Mouse (Mus musculus): Measurements from ENCODE around the gene Chrm4. TPM values are rescaled to one million over a fixed set of nuclear protein-coding genes. Genes with fewer than 3 reads are reported as not detected.

The Chrm4 gene
- total RNA-seq, 4 experiments from 2014 or later = not detected

DNA sequence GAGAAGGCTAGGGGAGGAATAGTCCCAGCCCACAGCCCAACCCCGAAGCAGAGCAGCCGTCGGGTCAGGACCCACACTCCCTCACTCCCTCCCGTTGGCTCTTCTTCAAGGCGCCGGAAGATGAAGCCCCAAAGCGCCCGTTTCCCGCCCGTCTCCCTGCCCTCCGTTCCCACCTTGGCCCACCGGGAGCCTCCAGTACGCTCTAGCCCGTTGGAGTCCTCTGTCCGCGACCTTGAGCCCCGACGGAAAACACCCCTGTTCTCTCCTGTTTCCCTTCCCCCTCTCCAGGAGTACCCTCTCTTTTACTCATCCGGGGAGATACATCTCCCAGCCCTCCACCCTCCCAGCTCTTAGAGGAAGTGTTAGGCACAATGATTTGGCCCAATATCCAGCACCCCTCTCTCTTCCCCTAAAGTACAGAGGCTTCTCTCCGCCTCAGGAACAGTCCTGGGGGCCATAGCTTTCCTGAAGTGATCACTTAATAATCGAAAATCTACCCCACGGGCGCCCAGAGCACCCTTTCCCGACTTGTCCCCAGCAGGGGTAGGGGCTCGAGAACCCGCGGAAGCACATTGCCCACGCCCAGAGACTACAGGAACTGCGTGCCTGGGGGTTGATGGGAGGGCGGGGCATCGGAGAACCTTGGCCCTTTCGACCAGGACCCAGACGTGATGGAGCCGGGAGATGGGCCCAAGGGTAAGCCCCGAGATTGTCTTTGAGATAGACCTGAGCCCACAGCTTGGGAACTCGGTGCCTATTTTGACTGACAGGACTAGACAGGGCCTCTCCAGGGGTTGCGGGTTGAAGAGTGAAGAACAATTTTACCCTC is 4.2 kb upstream of the Chrm4 start:
- no peak for DNase-seq (ENCODE audit: low spot score)

DNA sequence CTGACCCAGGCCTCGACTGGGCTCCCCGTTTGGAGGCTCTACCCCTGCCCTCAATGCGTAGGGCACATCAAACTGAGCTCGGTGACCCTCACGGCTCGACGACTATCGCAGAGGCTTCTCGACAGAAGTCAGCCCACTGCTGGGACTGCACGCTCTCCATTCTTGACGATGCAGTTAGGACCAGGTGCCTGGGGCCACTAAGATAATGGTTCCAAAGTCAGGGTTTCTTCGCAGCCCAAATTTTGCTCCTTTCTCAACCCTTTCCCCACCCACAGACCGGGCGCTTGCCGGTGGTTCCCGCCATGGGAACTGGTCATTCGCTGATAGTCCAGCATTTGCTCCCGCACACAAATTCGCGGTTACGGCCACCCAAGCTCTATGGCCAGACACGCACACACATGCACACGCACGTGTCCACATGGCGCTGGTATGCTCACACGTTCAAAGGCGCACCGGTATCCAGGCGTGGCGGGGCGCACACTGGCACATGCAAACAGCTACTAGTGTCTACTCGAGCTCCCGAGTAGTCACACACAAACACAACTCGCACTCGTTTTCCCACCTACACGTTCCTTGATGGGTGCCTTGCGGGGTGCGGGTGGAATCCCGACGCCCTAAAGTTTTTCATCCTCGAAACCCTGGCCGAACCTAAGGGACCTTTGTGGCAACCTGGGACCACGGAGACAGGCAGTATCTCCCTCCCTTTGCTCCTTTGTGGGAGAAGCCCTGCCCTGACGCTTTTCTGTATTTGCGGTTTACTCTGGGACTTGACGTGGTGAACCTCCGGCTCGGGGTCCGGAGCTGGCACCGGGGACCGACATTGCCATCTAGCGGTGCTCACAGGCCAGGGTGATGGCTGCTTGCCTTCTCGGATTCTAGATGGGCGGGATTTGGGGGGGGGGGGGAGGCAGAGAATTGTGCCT is 3.4 kb upstream of the Chrm4 start:
- DNase-seq (ENCODE audit: low spot score) = peak; percentile 36

DNA sequence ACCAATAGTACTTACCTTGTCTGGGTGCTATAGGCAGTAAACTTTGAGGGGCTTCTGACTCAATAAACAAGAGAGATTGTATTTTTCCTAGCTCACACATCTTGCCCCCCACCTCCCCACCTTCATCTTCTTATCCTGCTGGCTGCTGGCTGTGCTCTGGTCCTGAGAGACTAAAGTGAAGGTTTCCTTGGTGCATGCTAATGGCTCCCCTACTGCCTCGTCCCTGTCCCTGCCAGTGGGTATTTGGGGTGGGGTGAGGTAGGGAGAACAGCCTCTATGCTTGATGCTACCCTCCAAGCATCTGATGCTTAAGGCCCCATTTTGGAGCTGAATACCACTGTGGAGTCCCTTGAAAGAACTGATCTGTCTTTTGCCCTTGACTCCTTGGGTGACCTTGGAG is 2.3 kb upstream of the Chrm4 start:
- DNase-seq (ENCODE audit: low spot score) = no peak

DNA sequence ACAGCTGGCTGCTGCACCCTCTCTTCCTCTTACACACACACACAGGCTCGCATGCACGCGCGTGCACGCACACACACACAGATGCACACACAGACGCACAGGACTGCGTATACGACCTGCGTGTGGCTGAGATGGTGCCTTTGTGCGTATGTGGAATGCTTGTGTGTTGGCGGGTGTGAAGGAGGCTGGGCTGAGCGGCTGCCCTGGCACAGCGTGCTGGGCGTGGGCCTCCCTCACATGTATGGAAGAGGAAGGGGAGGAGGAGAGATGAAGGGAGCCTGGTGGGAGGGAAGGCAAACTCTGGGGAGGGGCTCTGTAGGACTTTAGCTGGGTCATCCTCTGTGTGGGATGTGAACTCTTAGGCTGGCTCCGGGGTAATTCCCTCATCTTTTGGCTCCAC is 1.6 kb upstream of the Chrm4 start:
- DNase-seq (ENCODE audit: low spot score) = no peak

DNA sequence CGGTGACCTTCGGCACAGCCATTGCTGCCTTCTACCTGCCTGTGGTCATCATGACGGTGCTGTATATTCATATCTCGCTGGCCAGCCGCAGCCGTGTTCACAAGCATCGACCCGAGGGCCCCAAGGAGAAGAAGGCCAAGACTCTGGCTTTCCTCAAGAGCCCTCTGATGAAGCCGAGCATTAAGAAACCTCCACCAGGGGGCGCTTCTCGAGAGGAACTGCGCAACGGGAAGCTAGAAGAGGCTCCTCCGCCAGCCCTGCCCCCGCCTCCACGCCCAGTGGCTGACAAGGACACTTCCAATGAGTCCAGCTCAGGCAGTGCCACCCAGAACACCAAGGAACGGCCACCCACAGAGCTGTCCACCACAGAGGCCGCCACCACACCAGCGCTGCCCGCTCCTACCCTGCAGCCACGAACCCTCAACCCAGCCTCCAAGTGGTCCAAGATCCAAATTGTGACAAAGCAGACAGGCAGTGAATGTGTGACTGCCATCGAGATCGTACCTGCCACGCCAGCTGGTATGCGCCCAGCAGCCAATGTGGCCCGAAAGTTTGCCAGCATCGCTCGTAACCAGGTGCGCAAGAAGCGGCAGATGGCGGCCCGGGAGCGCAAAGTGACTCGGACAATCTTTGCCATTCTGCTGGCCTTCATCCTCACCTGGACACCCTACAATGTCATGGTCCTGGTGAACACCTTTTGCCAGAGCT is 931 bp downstream of the Chrm4 start:
- peak; percentile 58 for DNase-seq (ENCODE audit: low spot score)

DNA sequence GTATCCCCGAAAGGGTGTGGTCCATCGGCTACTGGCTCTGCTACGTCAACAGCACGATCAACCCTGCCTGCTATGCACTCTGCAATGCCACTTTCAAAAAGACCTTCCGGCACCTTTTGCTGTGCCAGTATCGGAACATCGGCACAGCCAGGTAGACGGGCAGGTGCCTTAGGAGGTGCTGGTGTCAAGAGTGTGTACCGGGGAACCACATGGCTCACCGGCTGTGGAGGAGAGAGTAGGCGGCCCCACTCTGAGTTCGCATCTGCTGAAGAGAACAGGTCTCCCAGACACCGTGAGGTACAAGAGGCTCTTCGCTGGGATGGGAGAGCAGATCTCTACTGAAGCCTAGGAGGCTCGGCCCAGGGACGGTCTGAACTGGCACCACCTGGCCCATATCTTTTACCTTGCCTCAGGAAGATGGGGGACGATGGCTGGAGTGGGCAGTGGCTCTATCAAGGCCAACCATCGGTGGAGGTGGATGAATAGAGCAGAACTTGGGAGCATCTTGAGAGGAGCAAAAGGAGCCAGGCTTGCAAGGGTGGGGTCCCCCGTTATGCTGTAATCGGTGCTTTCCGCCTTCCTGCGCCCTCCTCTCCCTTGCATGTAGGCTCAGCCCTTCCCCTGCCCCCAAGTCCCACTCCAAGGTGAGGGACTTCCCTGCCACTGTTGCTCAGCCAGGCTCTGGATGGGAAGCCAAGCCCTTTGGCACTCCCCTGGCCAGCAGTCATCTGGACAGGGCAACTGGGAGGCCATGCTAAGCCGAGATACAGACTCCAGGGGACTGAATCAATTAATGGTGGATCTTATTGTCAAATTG is 1.7 kb downstream of the Chrm4 start:
- DNase-seq (ENCODE audit: low spot score) = no peak

DNA sequence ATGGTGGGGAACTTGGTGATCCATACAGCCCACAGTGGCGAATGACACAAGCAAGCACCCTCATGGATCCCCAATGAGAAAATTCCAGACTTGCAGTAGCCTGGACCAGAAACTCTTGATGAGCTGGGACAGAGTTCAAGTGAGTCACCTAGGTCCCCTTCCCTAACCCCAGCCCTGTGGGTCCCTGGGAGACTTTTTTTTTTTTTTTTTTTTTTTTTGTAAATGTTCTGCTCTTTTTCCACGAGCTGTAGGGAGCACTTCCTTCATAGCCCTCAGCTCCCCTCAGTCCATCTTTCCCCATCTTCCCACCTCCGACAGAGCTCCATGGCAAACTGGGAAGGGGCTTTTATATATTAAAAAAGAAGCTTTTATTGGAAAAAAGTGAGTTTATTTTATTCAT is 2.4 kb downstream of the Chrm4 start:
- no peak for DNase-seq (ENCODE audit: low spot score)

DNA sequence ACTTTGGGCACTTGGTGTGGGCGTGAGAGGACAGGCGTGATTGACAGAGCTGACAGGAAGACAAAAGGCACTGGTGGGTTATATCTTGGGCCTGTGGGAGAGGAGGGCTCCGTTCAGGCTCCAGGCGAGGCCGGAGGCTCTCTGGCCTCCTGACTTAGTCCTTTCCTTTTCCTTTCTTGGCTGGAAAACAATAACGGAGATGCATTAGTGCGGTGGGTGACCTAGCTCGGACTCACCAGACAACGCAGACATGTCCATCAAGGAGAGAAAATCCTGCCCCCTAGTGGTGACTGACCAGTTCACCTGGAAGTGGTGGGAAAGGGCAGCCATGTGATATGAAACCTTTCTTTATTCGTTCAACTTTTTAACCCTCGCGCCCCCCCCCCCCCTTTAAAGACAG is 2.9 kb downstream of the Chrm4 start:
- peak; percentile 53 for DNase-seq (ENCODE audit: low spot score)

DNA sequence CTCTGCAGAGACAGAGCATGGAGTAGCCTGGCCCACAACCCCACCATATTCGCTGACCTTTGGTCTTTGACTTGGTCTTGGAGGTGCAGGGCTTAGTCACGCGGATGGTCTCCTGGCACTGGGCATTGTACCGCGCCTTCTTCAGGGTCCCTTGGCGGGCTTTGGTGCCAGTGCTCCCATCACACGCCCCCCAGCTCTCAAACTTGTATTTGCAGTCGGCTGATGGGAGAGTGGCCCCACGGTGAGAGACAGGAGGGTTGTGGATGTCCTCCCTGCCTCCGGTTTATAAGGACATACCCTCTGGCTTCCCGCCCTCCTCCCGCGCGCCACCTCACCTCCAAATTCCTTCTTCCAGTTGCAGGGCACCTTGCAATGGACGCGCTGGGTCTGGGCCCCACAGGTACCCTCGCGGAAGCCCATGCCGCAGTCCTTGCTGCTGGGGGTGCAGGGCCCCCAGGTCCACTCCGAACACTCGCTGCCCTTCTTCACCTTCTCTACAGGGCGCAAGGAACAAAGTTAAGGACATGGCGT is 3.8 kb downstream of the Chrm4 start:
- no peak for DNase-seq (ENCODE audit: low spot score)

DNA sequence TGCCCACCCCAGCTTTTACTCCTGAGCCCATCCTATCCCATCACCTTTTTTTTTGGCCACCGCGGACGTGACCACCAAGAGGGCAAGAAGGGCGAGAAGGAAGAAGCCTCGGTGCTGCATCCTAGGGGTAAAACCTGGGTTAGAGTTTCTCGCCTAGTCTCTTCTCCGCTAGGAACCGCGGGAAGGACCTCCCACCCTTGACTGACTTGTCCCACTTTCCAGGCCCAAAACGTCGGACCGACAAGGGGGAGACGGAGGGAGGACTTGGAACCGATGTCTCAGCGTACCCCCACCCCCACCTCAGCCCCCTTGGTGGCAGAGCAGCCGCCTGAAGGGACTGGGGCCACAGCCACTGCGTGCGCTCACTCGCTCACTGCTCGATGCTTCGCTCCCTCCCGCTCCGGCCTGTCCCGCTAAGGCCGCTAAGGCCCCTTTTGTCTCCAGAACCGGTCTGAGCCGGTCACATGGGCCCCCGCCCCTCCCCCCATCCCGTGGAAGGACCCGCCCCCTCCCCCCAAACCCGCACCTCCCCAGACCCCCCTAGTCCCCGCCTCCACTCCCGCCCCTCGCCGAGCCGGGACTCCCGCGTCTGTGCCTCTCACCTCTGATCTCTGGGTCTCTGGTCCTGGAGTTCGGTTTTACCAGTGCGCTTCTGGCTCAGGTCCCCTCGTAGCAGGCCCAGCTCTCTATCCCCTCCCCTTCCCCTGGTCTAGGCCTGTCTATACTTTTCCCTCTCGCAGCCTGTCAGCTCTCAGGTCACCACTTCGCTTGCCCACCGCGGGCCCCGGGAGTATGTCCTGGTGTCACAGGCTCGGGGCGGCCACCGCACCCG is 4.5 kb downstream of the Chrm4 start:
- DNase-seq (ENCODE audit: low spot score) = no peak

DNA sequence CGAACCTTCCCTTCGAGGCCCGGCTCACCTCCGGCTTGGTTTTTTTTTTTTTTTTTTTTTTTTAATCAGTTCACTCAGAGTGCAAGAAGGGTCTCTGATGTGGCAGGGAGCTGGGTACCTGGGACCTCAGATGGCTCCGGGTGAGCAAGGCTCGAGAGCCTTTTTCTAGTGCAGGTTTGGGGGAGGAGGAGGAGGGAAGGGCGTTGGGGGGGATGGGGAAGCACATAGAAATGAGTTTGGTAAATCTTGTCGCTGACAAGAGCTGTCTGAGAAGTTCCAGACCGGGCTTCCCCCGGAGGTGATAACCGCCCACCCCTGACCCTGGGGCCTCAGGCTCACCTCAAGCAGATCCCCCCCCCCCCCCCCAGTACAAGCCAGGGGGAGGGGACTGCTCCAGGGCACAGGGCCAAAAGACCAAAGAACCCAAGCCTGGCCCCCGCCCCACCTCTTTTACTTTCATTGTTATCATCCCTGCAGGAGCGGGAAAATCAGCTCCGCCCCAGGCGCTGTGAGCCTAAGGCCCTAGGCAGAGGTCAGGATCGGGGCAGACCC is 5.2 kb downstream of the Chrm4 start, which contains the start of gene Mdk:
Gene Mdk (minus strand): TSS at position 138 of the 552 bp plus-strand sequence.
- no peak for DNase-seq (ENCODE audit: low spot score)

DNA sequence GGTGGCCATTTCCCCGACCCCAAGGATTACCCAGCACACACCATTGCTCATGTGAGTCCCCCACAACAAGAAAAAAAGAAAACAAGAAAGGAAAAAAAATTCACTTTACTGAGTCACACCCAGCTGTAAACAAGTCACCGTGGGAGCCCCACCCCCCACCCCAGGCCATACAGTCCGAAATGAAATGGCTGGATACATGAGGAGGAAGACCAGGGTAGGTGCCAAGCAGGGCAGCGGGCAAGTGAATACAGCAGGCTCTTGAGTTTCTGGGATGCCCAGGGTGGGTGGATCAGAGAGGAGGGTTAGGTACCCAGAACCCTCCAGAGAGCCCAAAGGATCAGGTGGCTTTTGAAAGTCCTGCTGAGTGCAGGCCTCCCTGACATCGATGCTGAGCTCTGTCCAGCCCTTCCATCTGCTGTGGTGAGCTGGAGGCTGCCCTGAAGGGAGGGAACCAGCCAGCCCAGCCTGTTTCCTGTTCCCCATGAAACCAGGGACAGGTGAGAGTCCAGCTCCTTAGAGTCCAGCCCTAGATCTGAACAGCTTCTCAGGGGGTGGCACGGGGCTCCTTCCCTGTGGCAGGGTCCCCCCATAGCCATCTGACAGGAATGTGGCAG is 5.8 kb downstream of the Chrm4 start:
- DNase-seq (ENCODE audit: low spot score) = no peak

DNA sequence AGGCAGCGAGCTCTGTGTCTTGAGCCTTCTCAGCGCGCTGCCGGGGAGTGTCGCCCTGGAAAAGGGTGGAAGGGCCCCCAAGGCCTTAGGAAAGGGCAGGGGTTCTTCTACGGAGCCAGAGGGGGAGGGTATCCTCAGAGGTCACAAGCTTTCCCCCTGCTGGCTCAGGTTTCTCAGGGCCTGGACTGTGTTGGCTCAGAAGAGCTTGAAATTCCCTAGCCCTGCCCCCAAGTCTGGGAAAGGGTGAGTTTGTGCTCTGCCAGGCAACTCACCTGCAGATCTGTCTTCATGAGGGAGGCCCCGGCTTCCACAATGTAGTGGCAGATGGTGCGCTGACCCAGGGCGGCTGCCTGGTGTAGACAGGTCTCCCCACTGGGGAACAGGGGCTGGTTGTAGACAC is 6.4 kb downstream of the Chrm4 start:
- DNase-seq (ENCODE audit: low spot score) = no peak

DNA sequence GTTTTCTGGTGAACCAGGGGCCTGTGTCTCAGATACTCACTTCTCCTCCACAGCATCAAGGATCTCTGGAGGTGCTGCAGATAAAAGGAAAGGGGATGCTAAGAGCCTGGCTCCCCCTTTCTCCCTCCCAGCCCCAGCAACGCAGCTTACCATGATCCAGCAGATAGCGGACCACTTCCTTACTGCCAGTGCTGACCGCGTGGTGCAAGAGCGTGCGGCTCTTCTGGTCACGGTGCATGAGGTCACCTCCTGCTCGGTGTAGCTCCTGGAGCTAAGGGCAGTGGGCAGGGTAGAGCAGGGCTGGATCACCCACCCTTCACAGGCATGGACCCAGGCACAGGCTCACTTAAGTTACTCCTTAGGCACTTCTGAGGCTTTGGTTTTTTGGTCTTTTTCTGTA is 7.0 kb downstream of the Chrm4 start:
- DNase-seq (ENCODE audit: low spot score) = no peak

DNA sequence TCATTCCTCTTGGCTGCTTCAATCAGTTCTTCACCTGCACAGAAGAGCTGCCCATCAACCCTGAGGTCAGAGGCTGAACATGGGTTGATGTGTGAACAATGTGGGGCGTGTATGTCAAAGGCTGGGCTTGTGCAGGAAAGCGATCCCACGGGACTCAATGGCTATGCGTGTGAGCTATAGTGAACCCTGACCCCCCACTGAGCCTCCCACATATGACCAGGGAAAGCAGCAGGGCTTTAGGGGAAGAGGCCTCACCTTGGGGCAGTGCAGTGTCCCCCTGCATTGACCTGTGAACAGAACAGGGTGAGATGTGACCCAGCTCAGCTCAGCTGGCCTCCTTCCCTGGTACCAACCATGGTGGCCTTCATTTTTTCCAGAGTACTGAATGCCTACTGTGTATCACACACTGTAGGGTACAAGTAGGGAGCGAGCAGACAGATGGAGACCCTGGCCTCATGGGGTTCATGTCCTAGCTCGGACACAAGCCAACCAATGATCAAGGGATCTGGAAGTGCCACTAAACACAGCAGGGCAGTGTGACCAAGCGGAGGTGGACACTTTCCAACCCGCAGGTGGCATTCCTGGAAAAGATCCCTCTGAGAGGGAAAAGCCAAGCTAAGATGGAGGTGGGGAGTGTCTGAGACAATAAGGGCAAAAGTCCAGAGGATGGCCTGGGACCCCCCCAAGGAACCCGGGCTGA is 7.9 kb downstream of the Chrm4 start:
- no peak for DNase-seq (ENCODE audit: low spot score)

DNA sequence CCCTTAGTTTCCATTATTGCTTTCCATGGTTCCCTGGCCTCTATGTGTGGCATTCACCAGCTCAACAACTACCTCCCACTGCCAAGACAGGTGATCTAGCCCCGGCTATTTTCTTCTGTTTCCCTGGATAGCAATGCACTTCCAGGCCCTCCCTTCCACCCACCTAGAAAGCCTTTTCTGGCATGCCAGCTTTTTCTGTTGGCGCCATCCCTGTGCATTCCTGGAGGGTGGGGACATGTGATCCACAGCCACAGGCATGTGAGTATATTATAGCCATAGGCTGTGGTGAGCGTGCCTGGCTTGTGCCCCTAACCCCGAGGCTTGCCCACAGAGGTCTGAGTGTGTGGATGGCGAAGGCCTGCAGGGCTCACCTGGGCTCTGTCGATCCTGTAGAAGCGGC is 9.1 kb downstream of the Chrm4 start:
- no peak for DNase-seq (ENCODE audit: low spot score)

DNA sequence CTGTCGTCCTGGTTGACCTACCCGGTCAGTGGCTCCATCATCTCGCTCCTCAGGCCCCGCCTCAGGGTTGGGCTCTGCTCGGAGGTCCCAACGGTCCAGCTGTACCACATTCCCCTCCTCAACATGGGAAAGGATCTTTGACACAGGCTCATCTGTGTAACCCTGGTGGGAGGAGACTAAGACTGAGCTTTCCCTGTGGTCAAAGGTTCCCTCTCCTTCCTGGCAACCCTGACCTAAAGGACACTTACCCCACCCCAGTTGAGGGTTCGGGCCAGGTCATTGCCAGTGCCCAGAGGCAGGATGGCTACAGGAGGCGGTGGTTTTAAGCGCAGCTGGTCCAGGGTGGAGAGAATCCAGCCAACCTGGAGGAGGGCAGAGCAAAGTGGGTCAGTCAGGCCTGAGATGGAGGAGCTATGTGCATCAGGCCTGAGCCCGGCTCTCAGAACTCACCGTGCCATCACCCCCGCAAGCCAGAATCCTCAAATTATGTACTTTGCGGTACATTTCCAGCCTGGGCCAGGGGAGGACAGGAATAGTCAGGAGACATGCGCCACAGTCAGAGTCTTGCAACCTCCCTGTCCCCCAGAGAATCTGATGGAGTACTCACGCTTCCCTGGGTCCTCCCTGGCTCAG is 12.4 kb downstream of the Chrm4 start:
- DNase-seq (ENCODE audit: low spot score) = no peak

DNA sequence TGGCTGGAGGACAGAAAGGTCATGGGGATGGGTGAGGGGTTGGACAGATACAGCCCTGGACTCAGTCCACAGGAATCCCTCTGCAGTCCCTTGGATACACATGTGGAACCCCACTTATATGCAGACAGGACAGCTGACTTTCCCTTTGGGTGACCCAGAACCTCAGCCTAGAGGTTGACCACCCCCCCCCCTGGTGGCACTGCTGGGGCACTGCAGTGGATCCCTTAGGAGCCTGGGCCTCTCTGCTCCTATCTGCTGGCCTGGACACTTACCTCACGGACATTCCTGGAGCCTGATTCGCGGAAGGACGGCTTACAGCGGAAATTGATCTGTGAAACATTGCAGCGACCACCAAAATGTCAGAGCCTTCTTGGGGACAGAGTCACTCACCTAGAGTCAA is 15.3 kb downstream of the Chrm4 start:
- no peak for DNase-seq (ENCODE audit: low spot score)

Data from heart, adult 8-10 months (tissue).